Mouse (Mus musculus) ZHBTc4 (cell line): ENCODE measurements at regions not wholly inside any gene's neighbourhood (a gene's known extent, or its start where the extent isn't known, plus 50 kb on each side); places are given as distances from the start of the nearest gene placed in this dataset.

ENCODE experiments used
- DNase-seq: peaks from one replicate; pipeline ENCODE4 v3.0.0-alpha.2; 2011; ENCODE audit warnings: low read depth, low spot score

DNA sequence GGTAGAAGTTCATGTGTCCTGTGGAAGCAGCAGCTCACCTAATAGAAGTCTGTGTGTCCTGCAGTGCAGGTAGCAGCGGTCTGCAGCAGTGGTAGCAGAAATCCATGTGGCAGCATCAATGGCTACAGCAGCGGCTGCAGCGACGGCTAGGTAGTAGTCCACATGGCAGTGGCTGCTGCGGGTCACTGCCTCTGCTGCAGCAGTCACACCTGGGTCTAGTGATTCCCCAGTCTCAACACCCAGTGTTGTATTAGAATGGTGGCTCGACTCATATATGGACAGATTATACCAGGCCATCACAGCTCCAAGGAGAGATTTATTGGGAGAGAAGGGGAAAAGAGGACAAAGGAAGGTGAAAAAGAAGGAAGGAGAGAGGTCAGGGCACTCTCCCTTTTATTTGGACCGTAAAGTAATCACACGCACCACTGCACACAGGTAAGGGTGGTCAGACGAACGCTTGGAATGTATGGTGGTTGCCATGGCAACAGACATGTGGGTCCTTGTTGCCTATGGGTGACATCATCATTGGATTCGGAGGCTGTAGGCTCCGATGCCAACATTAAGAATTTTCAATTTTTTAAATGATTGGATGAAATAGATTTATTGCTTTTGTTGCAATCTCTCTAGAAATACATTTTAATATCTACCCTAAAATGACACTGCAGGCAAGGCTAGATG is 71.2 kb upstream of the Ccdc85a start:
- DNase-seq = peak; percentile 5

DNA sequence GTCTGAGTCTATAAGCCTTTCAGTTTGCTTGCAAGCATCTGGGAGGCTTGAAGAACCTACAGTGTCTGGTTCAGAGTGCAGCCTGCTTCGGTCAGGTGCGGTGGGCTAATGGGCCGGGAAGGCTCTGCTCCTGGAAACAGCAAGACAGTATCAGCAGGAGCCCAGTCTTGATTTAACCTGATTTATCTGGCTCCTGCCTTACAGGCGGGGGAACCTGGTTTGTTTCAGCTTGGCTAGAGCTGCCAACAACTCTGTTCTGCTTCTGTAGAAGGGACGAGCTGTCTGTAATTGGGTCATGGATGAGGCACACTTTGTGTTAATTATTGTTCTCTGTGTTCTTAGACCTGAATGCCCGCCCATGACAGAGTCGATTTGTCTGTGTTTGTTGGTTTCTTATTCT is 65.3 kb upstream of the Ccdc85a start:
- peak; percentile 63 for DNase-seq

DNA sequence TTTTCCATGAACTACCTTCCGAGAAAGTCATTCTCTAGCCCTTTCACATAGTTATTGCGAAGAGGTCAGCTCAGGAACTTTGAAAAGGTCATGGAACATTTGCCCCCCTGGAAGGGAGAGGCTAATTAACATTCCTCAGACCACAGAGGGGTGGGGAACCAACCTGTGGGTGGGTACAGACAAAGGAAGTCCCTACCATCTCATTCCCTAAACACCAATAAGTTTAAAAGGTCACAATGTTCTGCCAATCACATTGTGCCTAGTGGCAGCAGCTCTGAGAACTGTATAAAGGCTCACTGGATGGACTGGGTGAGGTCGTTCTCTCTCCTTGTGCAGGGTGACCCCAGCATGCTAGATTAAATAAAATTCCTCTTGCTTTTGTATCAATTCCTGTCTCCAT is 64.8 kb upstream of the Ccdc85a start:
- peak; percentile 63 for DNase-seq

GRCm38 (mm10) chr11:28639081-28639480 is 55.0 kb upstream of the Ccdc85a start:
- no peak for DNase-seq

- no peak for DNase-seq
These were observed 52.6 kb upstream of the Ccdc85a start for GRCm38 (mm10) chr11:28636752-28637151.
